Mouse (Mus musculus) left cerebral cortex, postnatal 4 days (tissue): ENCODE measurements around the gene Adcy10. TPM values are rescaled to one million over a fixed set of nuclear protein-coding genes. Genes with fewer than 3 reads are reported as not detected.

Experiments
- DNase-seq: peaks from one replicate; pipeline ENCODE4 v3.0.0-alpha.2; 2022
- intact Hi-C: fragments of 180-260 bp; cut with DNase I; formaldehyde crosslinking; loops from one replicate; pipeline ENCODE4 v1.15.1; 2025
- total RNA-seq, 2 experiments: library from RNA; stranded (reverse); gene quantifications; 2 replicates each; pipeline ENCODE4 v1.2.3; 2021

Adcy10 gene
- total RNA-seq, 2 experiments from 2014 or later = 0.18 TPM; not detected in 1

- no peak for DNase-seq
- intact Hi-C loops = no loop called here
Measured at GRCm38 (mm10) chr1:165510161-165510560, 25.2 kb downstream of the Adcy10 start.

- DNase-seq = no peak
- intact Hi-C loops = no loop called here
Measured at GRCm38 (mm10) chr1:165520716-165521115, 35.7 kb downstream of the Adcy10 start.

GRCm38 (mm10) chr1:165536079-165536675 is 51.2 kb downstream of the Adcy10 start:
- DNase-seq = no peak
- intact Hi-C loops = no loop called here

DNA sequence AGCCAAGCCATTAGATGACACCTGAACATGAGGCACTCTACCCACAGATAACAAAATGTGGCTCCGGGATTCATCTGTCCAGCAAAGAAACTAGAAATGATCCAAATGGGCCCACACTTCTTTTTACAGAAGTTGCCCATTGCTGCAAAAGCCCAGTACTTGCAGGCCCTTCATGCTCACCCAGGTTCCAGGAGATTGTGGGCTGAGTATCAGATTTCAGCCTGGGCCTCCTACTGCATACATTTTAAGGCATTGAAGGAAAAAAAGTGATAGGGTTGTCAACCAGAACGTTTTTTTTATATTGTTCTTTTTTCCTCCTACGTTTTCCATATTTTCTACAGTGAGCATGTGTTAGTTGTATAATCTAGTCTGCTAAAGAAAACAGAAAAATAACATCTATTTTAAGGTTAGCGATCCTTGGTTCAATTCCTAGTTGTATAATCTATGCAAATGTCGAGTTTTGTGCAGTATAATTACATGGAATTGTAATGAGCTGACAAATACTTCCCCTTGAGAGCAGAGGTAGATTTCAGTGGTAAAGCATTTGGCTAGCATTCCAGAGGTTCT is 52.3 kb downstream of the Adcy10 start:
- no peak for DNase-seq
- intact Hi-C loops = no loop called here

DNA sequence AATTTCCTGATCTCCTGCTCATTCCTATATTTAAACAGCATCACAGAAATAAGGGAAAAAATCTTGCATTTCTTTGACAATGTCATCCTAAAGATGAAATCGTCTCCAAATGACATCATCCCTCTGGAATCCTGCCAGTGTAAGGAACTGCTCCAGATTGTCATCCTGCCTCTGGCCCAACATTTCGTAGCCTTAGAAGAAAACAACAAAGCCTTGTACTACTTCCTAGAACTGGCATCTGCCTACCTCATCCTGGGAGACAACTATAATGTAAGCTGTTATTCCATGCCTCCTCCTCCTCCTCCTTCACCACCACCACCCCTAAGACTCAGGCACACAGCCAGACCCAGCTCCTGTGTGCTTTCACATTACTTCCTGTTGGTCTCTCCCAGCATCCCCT is 71.7 kb downstream of the Adcy10 start:
- no peak for DNase-seq
- intact Hi-C loops = no loop called here

- peak; percentile 65 for DNase-seq
- intact Hi-C loops = no loop called here
Measured at GRCm38 (mm10) chr1:165559073-165559472, 74.1 kb downstream of the Adcy10 start.

DNA sequence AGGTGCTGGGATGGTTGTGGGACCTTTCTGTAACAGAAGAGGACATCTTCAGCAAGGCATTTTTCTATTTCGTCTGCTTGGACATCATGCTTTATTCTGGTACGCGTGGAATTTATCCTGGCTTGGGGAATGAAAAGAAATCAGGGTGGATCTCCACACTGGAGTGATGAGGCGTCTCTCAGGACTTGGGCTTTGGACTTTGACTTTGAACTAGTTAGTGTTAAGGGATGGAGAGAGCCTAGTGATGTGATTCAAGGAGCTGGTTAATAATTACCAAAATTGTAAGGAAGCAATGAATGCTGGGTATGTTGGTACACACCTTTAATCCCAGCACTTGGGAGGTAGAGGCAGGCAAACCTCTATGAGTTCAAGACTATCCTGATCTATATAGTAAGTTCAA is 80.3 kb downstream of the Adcy10 start:
- DNase-seq = no peak
- intact Hi-C loops = no loop called here

DNA sequence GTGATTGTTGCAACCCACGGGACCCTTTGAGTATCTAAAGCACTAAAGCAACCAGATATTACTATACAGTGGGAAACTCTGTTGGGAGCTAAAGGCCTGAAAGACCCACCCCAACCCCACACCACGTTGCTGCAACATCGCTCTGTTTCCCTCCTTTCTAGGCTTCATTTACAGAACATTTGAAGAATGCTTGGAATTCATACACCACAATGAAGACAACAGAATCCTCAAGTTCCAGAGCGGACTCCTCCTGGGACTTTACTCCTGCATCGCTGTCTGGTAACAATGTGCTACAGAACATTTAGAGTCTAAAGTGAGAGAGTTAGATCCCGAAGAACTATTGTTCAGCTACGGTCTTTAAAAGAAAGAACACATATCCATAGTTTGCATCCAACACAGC is 82.5 kb downstream of the Adcy10 start:
- intact Hi-C loops = no loop called here
- DNase-seq = no peak

DNA sequence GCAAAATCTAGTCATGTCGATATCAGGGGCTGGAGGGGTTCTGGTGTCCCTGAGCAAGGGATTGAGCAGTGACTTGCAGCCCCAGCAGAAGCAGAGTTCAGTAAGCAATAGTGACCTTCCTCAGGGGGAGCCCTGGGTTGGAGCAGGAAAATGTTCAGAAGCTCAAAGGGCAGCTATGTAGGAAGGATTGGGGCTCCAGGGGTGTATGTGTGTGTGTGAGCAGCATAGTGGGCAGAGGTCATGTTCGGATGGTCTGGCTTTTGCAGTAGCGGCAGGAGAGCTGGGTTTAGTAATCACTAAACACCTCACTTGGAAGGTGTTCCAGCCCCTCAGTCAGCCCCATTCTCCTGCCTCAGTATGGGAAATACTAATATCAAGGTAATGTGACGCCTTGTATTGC is 91.0 kb downstream of the Adcy10 start:
- DNase-seq = no peak
- intact Hi-C loops = no loop called here

DNA sequence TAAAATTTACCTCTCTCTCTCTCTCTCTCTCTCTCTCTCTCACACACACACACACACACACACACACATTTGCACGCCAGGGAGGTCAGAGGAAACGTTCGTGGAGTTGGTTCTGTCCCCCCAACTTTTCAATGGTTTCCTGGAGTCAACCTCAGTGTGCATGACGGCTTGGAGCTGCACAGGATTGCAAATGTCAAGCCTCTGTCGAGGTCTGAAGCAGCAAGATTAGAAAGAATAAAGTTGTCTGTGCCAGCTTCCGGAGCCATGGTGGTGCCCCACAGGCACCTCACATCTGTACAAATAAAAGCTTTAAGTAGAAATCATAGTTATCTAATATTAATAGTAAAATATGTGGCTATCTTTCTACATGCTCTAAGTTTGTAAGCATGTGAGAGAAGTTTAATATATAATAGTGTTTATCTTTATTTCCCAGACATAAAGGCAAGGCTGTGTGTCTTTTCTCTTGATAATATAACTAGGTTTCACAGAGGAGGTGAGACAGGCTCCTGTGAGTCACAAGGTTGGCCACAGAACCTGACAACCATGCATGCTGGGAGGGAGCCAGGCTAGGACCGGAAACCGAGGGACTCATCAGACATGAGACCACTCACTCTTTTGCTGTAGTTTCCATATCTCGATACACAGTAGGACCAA is 91.6 kb downstream of the Adcy10 start:
- intact Hi-C loops = no loop called here
- no peak for DNase-seq

- intact Hi-C loops = no loop called here
- no peak for DNase-seq
Measured at GRCm38 (mm10) chr1:165579332-165579731, 94.3 kb downstream of the Adcy10 start.

GRCm38 (mm10) chr1:165581255-165581654 is 96.3 kb downstream of the Adcy10 start:
- intact Hi-C loops = no loop called here
- no peak for DNase-seq

- DNase-seq = peak; percentile 87
- intact Hi-C loops = no loop called here
Measured at GRCm38 (mm10) chr1:165583529-165584184, 98.7 kb downstream of the Adcy10 start.

- intact Hi-C loops = no loop called here
Measured at GRCm38 (mm10) chr1:165585389-165586104, 100.6 kb downstream of the Adcy10 start.

DNA sequence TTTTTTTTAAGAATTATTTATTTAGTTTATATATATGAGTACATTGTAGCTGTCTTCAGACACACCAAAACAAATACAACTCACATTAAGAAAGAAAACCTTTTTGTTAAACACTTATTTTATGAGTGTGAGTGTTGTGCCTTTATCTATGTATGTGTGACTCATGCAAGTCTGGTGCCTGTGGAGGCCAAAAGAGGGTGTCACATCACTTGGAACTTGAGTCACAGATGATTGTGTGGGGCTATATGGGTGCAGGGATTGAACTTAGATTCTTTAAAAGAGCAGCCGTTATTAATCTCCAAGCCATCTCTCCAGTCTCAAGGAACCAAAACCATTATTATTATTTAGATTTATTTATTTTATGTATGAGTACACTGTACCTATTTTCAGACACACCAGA is 101.4 kb downstream of the Adcy10 start:
- no peak for DNase-seq
- intact Hi-C loops = no loop called here

More at GRCm38 (mm10) chr1:165585389-165586104, 100.6 kb downstream of the Adcy10 start:
- no peak for DNase-seq

- intact Hi-C loops = no loop called here
- no peak for DNase-seq
Measured at GRCm38 (mm10) chr1:165587845-165588244, 102.9 kb downstream of the Adcy10 start.

DNA sequence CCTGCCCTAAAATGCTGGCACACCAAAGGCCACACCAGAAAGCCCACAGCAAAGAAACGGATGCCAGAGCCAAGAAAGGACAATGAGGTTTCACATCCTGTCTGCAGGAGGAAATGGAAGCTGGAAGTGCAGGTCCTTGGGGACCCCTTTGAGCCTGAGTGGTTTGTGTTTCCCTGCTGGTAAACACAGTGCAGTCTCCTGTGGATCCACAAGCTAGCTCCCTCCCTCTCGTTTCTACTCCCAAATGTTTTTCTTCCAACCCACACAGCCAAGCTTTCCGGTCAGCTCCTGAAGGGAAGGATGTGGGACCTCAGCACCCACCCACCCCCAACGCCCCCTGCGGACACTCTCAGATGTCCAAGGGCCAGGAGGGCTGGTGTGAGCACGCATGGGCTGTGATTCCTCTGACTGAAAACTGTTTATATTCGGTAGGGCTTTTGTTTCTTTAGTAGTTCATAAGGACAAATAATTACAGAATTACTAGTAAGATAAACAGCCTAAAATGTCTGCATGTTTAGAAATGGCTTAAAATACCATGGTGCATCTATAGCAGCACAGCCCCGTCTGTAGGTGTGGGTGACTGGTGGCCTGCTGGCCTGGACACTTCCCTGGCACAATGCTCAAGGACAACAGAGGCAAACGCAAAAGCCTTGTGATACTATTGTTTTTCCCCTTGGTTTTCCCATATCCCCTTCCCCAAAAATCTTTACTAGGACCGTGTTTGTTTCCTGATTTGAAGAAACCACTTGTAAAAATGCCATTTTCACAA is 104.5 kb downstream of the Adcy10 start:
- DNase-seq = no peak
- intact Hi-C loops = no loop called here

DNA sequence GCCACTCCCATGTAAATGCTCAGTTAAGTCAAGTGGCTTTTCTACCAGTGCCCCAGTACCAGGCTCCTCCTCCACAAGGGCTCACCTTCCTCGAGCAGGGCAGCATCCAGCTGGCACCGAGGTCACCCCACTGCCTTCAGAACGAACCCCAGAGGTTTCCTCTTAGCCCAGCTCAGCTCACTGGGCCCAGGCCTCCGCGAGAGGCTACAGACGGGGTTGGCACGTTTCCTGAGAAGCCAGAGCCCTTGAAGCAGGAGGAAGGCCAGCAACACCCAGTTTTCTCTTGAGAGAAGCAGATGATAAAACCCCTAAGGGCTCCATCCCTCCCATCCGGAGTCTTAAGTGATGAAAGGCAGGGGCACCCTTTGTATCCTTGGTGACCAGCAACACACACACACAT is 105.8 kb downstream of the Adcy10 start:
- intact Hi-C loops = no loop called here

DNA sequence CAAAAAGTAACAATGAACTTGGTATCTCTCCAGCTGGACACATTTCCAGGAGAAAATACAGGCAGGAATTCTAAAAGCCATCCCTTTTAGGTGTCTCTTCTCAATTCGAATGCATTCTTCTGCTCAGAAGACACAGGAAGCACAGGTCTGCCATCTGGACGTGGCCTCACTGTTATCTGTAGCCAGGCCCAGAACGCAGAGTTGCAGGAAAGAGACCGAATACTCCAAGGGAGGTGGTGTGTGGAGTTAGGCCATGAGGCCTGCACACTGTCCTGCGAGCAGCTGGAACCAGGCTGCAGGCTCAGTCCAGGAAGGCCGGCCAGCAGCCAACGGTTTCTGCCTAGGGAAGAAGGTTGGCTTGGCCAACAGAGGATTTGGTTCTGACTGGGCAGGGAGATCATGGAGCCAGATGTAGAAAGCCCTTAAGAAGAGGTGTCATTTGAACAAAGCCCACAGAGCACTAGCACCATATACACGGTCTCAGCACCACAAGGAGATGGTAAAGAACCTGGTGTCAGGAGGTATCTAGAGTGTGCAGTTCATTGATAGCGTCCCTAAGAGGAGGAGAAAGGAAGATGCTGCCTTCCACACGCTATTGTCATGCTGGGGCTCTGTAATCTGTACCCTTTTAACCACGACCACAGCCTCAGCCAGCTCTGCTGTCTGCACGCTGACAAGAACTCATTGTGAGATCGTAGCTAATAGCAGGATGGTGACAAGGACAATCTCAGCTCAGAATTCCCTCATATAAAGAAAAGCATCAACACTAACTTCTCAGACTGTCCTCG is 107.5 kb downstream of the Adcy10 start:
- intact Hi-C loops = no loop called here
- no peak for DNase-seq

More for the DNA sequence above, 105.8 kb downstream of the Adcy10 start:
- DNase-seq = no peak
